Mouse (Mus musculus): ENCODE results near the gene Zfp628.

DNA sequence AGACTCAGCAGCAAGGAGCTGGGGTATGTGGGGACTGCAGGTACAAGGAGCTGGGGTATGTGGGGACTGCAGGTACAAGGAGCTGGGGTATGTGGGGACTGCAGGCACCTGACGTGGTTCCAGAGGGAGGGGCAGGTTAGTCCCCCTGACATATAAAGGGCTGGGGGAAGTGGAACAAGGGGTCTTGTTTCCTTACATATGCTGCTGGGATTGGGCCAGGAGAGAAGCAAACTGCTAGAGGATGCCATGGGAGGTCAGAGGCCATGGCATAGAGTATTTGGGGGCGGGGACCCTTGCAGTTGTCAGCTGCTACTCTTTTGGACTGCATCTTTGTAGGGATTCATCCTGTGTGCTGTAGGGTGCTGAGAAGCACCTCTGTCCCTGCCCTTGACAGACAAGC is 2.5 kb downstream of the Zfp628 start:
- no peak for TF ChIP-seq POLR2A (IDR thresholded peaks at IDR 0.05; ENCODE audit: insufficient read length, low read depth)
- TF ChIP-seq TCF12 (IDR thresholded peaks at IDR 0.05; ENCODE audit: insufficient read depth, poor library complexity, severe bottlenecking): no peak
- no peak for TF ChIP-seq SRF (IDR thresholded peaks at IDR 0.05; ENCODE audit: control insufficient read depth, insufficient read length, low read depth)

Data from myocyte (in vitro differentiated cells).